Mouse (Mus musculus) G1E-ER4 (cell line): Measurements from ENCODE around the gene Gemin2. TPM values are rescaled to one million over a fixed set of nuclear protein-coding genes. Genes with fewer than 3 reads are reported as not detected.

Experiments
- GATA1 ChIP-seq: IDR thresholded peaks from one replicate; pipeline ENCODE4 v1.8.0; 2012; ENCODE audit warnings: low read length, inconsistent platforms
- polyA plus RNA-seq: library from polyadenylated mRNA; stranded (reverse); fragments of >175 nt; gene quantifications from 2 replicates; pipeline ENCODE4 v1.2.3, GENCODE M21; 2012

The Gemin2 gene
- polyA plus RNA-seq, 1 experiment = 4.6 TPM

DNA sequence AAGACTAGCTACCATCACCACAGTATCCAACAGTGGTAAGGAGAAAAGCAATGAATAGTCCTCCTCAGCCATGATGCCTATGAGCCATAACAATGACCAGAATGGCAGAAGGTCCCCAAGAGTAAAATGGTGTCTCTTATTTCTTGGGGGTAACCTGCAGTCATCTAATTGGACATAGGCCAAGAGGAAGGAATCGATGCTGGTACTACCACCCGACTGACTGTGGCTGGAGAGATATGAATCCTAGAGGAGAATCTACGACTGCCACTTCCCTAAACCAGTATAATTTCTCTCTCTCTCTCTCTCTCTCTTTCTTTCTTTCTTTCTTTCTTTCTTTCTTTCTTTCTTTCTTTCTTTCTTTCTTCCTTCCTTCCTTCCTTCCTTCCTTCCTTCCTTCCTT is 39.3 kb downstream of the Gemin2 start:
- TF ChIP-seq GATA1 = no peak

- TF ChIP-seq GATA1 = no peak
Observed at GRCm38 (mm10) chr12:59053166-59053565, 40.0 kb downstream of the Gemin2 start.

DNA sequence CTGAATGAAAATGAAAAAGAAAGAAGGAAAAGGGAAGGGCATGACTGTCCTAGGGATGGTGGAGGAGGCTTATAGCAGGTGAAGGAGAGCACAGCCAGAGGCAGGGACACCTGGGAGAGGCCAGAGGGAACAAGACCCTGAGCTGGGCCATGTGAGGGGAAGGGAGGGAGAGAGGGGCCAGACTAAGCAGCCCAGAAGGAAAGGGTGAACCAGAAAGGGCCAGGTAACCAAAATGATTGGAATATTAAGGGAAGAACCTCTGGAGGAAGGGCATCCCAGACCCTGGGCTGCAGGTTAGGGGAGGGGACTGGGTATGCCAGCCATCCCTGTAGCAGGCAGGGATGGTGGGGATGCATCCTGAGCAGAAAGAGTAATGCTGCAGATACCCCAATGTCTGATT is 40.8 kb downstream of the Gemin2 start:
- TF ChIP-seq GATA1 = no peak

- no peak for TF ChIP-seq GATA1
Observed at GRCm38 (mm10) chr12:59055196-59055850, 42.1 kb downstream of the Gemin2 start.

GRCm38 (mm10) chr12:59056222-59056621 is 43.0 kb downstream of the Gemin2 start:
- no peak for TF ChIP-seq GATA1

DNA sequence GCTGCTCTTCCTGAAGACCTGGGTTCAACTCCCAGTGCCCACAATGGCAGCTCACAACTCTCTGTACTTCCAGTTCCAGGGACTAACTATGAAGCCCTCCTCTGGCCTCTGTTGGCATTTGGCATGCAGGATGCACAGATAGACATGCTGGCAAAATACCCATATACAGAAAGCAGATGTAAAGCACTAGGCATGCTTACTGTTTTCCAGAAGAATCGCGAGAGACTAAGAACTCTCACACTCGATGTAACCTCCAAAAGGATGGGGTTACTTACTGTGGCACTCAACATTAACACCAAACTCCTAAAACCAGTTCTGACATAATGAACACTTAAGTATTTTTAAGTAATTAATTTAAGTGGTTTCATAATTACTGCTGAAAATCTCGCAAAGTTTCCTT is 47.1 kb downstream of the Gemin2 start:
- TF ChIP-seq GATA1 = no peak

DNA sequence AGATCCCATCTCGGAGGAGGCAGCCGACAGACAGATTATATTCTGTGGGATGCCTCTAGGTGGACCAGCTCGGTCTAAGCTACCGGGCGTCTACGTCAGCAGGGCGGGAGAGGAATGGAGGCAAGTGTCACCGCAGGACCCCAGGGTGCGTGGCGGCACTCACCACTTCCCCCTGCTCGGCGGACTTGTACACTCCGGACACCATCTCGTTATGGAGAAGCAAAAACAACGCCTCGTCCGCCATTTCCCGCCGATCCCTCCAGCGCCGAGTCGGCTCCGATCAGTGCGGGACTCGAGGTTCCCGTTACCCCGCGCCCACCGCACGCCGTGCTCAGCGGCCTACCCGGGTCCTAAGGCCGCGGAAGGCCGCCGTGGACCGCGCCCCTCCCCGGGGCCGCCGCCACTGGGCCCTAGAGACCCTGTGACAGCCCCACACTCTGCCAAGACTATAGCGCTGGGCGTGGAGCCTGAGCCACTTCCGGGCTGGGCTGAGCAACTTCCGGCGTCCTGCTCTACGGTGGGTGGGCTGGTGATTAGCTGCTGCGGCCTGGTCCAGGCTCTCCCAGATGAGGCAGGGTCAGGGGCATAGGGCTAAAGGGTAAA is 47.9 kb downstream of the Gemin2 start, which contains the start of gene Trappc6b:
Gene Trappc6b, minus strand, starts transcription at position 480 of the 603 bp plus-strand sequence.
- no peak for TF ChIP-seq GATA1

DNA sequence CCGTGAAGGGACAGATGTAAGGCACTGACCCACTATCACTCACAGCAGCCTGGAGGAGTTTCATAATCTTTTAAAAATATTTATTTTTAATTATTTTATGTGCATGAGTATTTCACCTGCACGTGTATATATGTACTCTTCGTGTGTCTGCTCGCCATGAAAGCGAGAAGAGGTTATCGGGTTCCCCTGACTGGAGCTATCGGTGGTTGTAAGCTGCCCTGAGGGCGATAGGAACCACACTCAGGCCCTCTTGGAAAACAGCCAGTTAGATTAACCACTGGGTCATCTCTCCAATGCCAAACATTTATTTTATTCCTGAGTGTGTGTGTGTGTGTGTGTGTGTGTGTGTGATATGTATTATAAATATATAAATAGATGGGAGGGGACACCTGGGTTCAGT is 51.6 kb downstream of the Gemin2 start:
- TF ChIP-seq GATA1 = no peak

DNA sequence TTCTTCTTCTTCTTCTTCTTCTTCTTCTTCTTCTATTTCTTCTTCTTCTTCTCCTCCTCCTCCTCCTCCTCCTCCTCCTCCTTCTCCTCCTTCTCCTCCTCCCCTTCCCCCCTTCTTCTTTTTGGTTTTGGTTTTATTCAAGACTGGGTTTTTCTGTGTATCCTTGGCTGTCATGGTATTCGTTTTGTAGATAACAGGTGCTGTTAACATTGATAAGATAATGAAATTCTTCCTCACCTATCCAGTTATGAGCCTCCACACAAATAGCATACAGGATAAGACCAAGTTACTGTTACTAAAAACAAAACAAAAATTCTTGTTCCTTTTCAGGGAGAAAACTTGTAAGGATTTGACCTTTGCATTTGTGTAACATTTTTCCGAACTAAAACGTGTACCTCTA is 52.6 kb downstream of the Gemin2 start:
- TF ChIP-seq GATA1 = no peak

- TF ChIP-seq GATA1 = no peak
Observed at GRCm38 (mm10) chr12:59066448-59067077, 53.4 kb downstream of the Gemin2 start, which contains the start of gene Pnn. Gene Pnn, plus strand, starts transcription at chr12:59066884.

GRCm38 (mm10) chr12:59067095-59067494 is 53.9 kb downstream of the Gemin2 start:
- no peak for TF ChIP-seq GATA1

- no peak for TF ChIP-seq GATA1
Observed at GRCm38 (mm10) chr12:59068791-59069190, 55.6 kb downstream of the Gemin2 start.

- TF ChIP-seq GATA1 = no peak
Observed at GRCm38 (mm10) chr12:59072286-59072685, 59.1 kb downstream of the Gemin2 start.

DNA sequence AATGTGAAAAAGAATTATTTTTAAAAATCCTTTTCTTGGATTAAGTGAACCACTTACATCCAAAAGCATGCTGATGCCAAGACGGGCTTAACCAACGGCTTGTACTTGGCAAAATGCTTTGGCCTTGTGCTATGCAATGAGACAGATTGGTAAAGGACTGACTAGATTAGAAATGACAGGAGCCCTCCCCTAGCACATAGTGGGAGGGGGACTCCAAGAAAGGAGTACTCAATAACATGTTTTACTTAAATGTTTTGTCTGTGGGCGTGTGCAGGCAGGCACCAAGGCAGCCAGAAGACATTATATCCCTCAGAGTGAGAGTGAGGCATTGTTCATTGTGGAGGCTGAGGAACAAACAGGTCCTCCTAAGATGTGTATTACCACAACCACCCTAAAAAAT is 60.9 kb downstream of the Gemin2 start:
- TF ChIP-seq GATA1 = no peak

DNA sequence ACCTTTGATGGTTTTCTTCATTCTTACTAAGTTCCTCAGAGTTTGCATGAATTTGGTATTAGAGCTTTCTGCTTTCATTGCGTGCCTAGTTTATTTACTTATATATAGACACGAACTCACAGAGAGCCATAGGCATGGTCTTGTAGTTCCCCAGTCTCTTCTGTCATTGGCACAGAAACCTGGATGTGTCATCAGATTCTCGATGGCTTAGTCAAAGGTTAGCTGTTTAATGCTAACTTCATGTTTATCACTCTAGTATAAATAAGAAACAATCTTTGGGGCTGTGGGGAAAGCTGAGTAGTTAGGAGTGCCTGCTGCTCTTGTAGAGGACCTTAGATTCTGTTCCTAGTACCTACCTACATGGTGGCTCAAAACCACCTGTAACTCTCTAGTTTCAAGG is 63.8 kb downstream of the Gemin2 start:
- no peak for TF ChIP-seq GATA1

DNA sequence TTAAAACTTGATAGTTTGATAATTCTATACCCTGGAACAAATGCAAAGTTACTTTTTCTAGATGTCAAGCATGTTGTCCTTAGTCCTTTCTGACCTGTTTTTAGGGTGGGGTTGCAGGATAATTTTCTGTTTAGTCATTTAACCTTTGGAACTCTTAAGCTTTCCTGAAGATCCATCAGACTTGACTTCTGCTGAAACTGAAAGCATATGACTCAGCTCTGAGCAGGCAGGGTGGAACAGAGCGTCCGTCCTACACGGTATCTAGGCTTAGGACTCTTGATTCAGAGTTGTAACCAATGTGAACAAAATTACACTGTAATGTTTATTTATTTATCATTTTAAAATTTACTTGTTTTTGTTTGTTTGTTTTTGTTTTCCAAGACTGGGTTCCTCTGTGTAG is 64.7 kb downstream of the Gemin2 start:
- TF ChIP-seq GATA1 = no peak

Other genes starting within 250 kb of the Gemin2 start
- 5.6 and 6.4 TPM in 2 replicates for gene Sec23a, start 1.4 kb upstream of the Gemin2 start, polyA plus RNA-seq
- 64.8 and 94.3 TPM in 2 replicates for gene Trappc6b, start 48.1 kb downstream of the Gemin2 start, polyA plus RNA-seq
- gene Pnn, start 53.5 kb downstream of the Gemin2 start, polyA plus RNA-seq = 71.8 and 82.5 TPM in 2 replicates
- 29.8 and 47.8 TPM in 2 replicates for gene Mia2, start 82.4 kb downstream of the Gemin2 start, polyA plus RNA-seq
- 8.0 and 10.3 TPM in 2 replicates for gene Fbxo33, start 206.3 kb downstream of the Gemin2 start, polyA plus RNA-seq